Mouse (Mus musculus) spleen, postnatal 4 days (tissue): ENCODE measurements around the gene Pfkp.

Source experiments
- DNase-seq, 2 experiments: peaks; one replicate each; pipeline ENCODE4 v3.0.0; 2022; ENCODE audit warnings: low spot score in 2 of 2

The Pfkp gene

DNA sequence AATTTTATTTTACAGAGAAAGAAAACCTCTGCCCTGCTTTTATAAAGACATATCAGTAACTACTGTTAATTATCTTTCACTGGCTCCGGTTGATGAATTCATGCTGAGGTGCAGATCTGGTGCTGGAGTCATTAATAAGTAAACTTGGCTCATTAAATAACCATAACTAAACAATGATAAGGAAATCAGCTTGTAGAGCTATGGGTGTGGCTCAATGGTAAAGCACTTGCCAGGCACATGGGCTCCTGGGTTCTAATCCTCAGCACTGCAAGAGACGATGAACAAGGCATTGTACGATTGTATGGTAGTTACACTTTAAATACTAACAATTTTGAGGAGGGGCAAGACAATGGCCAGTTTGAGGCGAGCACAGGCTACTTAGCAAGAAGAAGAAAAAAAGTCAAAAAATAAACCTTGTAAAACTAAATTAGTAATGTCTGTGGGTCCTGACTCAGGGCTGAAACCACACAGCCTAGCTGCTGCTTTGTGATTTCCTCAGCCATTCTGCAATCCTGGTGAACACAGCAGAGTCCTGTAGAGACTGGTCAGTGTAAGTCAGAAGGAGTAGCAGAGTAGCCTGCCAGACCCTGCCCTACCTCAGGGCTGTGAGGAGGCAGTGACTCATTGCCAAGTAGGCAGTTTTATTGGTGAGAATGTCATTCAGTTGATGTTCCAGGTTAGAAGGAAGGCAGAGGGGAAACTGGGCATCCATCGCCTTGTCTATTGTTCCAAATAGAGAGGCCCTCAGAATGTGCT is 34.7 kb downstream of the Pfkp start:
- DNase-seq, result no peak

DNA sequence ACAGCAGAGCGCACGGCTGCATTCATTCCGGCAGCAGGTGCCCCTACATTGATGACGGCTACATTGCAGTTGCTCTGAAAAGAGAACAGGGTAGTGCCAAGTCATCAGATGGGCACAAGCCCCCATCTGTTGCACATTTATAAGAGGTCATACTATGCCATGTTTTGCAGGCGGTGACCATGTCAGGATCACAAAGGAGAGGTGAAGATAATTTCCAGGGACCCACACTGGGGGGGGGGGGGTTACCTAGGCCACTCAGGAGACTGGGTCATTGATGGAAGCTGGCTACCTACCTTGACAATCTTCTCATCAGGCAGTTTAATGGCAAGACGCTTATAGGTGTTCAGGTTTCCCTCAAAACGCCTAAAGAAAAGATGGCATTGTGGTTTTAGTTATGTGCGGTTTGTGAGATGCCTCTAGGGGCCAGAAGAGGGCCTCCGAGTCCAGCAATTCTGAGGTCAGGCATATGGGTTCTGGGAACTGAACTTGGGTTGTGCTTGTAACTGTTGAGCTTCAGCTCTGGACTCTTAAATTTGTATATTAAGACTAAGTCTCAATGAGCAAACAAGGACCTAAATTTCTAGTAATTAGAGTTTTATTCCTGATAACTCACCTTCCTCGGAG is 45.7 kb downstream of the Pfkp start:
- DNase-seq, result no peak

- DNase-seq, result no peak
These were observed 46.9 kb downstream of the Pfkp start for GRCm38 (mm10) chr13:6601676-6602075.

DNA sequence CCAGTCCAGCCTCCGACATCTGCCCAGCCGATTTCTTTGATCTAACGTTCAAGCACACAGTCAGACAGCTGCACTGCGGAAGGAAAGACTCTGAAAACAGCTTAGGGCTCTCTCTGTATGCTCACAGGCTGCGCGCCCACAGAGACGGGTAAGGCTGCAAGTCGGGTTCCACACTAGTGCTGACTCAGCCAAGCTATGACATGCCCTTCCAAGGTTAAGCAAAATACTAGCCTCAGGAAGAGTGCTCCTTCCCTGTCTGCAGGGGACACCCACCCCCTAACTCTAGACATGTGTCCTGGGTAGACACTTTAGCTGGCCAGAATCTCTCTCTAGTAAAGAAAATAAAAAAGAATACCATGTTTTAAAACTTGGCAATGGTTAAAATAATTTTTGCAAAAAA is 48.0 kb downstream of the Pfkp start:
- no peak for DNase-seq

DNA sequence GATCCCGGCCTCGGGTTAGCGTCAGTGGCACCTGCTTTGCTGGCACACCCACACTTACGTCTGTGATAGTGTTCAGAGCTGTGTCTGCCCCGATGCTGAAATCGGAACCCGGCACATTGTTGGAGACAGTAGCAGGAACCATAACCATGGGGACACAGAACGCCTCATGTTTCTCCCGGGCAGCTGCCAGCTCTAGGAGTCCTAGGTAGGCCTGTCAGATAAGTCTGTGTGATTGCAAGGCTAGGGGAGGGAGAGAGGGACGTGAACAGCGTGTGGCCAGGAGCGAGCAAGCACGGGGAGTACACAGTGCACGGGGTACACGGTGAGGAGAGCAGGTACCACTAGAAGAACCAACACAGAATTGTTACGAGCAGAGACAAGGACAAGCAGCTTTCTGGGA is 50.8 kb downstream of the Pfkp start:
- no peak for DNase-seq

DNA sequence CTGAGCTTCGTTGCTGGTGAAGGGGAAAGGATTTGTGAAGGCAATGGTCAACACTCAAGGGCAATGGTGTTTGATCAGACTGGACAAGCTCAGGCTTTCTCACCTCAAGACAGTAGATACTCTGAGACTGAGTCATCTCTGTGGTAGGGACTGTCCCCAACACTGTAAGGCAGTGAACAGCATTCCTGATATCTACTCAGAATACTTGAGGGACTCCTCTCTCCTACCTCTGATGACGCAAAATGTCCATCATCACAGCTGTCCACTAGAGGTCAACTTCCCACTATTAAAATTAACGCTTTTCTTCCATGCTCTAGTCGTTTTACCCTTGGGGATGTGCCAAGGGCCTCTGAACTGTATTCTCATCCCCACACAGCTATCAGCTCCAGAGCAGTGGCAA is 53.2 kb downstream of the Pfkp start:
- no peak for DNase-seq

DNA sequence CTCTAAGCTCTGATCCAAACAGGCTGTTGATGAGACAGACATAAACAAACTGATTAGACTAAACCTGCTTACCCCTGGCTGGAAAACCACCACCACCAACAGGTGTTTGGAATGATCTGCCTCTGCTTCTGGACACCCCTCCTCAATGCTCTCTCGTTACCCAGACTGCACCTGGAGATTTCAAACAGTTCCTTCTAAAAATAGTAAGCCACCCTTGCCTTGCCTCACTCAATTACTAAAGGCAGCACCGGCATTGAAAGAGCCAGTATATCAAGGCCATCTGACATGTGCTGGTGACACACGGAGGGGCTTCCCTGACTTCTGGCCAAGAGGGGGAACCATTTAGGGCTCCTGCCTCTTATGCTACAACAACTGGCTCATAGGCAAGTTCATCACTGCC is 57.7 kb downstream of the Pfkp start:
- DNase-seq, result no peak

- DNase-seq, result no peak
These were observed 62.6 kb downstream of the Pfkp start for GRCm38 (mm10) chr13:6586009-6586408.

GRCm38 (mm10) chr13:6583499-6584125 is 65.0 kb downstream of the Pfkp start:
- no peak for DNase-seq

DNA sequence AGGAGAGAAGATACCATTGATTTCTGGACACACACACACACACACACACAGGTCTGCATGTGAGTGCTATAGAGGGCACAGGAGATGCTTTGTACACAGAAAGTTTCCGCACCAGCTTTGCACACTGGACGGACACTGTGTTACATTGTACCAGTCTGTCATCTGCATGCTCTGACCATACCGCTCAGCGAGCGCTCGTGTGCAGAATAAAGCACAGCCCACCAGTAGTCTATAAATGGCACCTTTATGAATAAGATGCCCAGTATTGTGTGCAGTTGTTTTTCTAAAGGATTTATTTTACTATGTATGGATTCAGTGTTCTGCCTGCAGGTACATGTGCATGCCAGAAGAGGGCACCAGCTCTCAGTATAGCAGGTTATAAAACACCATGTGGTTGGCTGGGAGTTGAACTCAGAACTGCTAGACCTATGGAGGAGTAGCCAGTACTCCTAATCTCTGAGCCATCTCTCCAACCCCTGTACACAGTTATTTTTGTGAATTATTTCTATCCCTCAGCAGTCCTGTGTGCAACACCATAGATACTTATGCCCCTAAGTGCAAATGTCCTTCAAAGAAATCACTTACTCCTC is 72.6 kb downstream of the Pfkp start:
- DNase-seq, result no peak

DNA sequence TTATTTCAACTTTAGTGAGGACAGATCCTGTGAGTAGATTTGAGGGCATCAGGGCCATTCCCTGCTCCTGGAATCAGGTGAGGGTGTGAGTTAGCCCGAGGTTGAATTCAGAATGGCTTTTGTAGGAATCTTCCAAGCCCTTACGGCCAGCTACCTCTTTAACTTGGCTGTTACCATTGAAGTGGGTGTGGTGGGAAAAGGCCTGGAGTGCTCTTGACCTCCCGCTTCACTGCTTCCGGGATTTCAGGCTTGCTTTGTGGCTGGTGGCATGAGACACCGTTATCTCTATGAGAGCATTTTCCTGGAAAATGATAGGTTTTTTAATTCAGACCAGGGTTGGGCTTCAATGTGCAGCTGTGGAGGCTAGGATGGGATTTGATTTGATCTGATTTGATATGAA is 83.0 kb downstream of the Pfkp start:
- DNase-seq, result no peak

GRCm38 (mm10) chr13:6562409-6562808 is 86.2 kb downstream of the Pfkp start:
- no peak for DNase-seq

- no peak for DNase-seq
These were observed 90.8 kb downstream of the Pfkp start for GRCm38 (mm10) chr13:6557771-6558170.

DNA sequence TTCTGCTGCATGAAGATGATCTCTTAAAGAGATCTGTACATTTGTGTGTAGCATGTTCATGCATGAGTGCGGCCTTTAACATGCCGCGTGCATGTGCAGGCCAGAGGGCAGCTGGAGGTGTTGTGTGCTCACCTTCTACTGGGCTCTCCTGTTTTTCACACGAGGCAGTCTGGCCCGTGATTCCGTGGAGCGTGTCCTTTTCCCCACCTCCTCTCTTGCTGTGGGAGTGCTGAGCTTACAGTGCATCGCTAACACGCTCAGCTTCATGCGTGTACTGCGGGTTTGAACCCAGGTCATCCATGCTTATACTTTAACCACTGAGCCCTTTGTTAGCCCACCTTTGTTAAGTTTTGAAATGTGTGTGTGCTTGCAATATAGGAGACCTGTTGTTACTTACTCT is 92.9 kb downstream of the Pfkp start:
- no peak for DNase-seq

- DNase-seq, result no peak
These were observed 94.9 kb downstream of the Pfkp start for GRCm38 (mm10) chr13:6553708-6554107.

DNA sequence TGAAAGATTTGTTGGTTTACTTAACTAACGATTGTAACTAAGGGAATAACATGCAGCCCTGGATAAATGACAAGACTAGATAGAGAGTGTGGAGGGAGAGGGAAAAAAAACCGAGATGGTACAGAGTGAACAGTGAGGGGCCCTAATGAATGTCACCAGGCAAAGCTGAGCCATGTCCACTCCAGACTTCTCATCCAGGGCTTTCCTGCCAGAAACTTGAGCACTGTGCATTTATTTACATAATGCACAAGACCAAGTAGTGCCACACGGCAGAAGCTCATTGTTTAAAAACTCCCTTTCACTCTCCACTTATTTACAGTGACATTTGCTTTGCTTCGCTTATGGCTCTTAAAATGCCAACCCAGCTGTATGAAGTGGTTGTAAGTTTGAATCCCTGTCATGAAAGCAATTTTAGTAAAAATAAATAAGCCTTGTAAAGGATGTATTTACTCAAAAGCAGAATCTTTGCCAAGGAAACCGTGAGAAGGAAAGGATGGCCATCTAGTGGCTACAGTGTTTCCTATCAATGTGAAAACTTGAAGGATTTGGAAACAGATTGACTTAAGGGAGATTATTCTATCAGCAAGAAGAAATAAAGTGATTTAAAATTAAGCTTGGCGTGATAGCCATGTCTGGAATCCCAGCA is 113.2 kb downstream of the Pfkp start:
- DNase-seq, result peak in 1 of 2 experiments; percentile 15

GRCm38 (mm10) chr13:6532683-6533082 is 115.9 kb downstream of the Pfkp start:
- DNase-seq, result peak in 1 of 2 experiments; percentile 58
